Mouse (Mus musculus): Measurements from ENCODE around the gene Gpr182. TPM values are rescaled to one million over a fixed set of nuclear protein-coding genes. Genes with fewer than 3 reads are reported as not detected.

The Gpr182 gene
- polyA plus RNA-seq, 1 experiment from 2014 or later: 1.8 TPM

GRCm38 (mm10) chr10:127755246-127755645, 3.7 kb upstream of the Gpr182 start:
- H3K27me3 ChIP-seq (replicated peaks): no peaks in the 10 kb centered on the region
- no peak overlapping the region for H3K4me3 ChIP-seq (replicated peaks)
- H3K9ac ChIP-seq: no peak overlapping the region
- 65% methylated on average over 3 of the region's 3 CpGs for WGBS
- H3K9me3 ChIP-seq: no peaks in the 10 kb centered on the region
- no peak overlapping the region for H3K27ac ChIP-seq
- H3K4me1 ChIP-seq (replicated peaks): peaks cover 7% of the 10 kb centered on the region; the same call in 1 of the 2 replicates
- H3K36me3 ChIP-seq: no peaks in the 10 kb centered on the region
- no peak overlapping the region for H3K4me2 ChIP-seq (replicated peaks)
- ATAC-seq: no peak

- no peak overlapping the region for H3K4me2 ChIP-seq (replicated peaks)
- H3K27ac ChIP-seq: no peak overlapping the region
- peaks cover 7% of the 10 kb centered on the region; the same call in 1 of the 2 replicates for H3K4me1 ChIP-seq (replicated peaks)
- no peaks in the 10 kb centered on the region for H3K9me3 ChIP-seq
- 67% methylated on average over 6 of the region's 6 CpGs for WGBS
- ATAC-seq: no peak
- H3K9ac ChIP-seq: no peak overlapping the region
- no peak overlapping the region for H3K4me3 ChIP-seq (replicated peaks)
- H3K27me3 ChIP-seq (replicated peaks): no peaks in the 10 kb centered on the region
- no peaks in the 10 kb centered on the region for H3K36me3 ChIP-seq
These were observed 3.1 kb upstream of the Gpr182 start for GRCm38 (mm10) chr10:127754566-127755166.

GRCm38 (mm10) chr10:127750136-127750777, 1.3 kb downstream of the Gpr182 start:
- 55% methylated on average over 24 of the region's 24 CpGs for WGBS
- Histone ChIP-seq H3K36me3 (peaks cover 11% of the 10 kb centered on the region; the same call in 1 of the 2 replicates), H3K4me3 (replicated peaks) (0 out of 2 replicates have a peak overlapping the region, but pooled peaks have one; percentile 4), H3K27me3 (replicated peaks) (no peaks in the 10 kb centered on the region), H3K9ac (no peak overlapping the region), H3K4me1 (replicated peaks) (peaks cover 9% of the 10 kb centered on the region), H3K9me3 (no peaks in the 10 kb centered on the region), H3K27ac (no peak overlapping the region), H3K4me2 (replicated peaks) (peak overlapping the region; percentile 43)
- no peak for ATAC-seq

GRCm38 (mm10) chr10:127748847-127749612, 2.5 kb downstream of the Gpr182 start:
- 9% methylated on average over 8 of the region's 8 CpGs for WGBS
- peak; percentile 45; the same call in 1 of the 2 replicates for ATAC-seq
- peaks cover 22% of the 10 kb centered on the region for H3K36me3 ChIP-seq
- H3K9ac ChIP-seq: no peak overlapping the region
- no peaks in the 10 kb centered on the region for H3K27me3 ChIP-seq (replicated peaks)
- H3K27ac ChIP-seq: no peak overlapping the region
- H3K9me3 ChIP-seq: no peaks in the 10 kb centered on the region
- no peak overlapping the region for H3K4me3 ChIP-seq (replicated peaks)
- peak overlapping the region; percentile 30 for H3K4me2 ChIP-seq (replicated peaks)
- H3K4me1 ChIP-seq (replicated peaks): peaks cover 9% of the 10 kb centered on the region

- no peak for ATAC-seq
- Histone ChIP-seq H3K4me1 (replicated peaks) (peaks cover 9% of the 10 kb centered on the region), H3K4me2 (replicated peaks) (no peak overlapping the region), H3K9me3 (no peaks in the 10 kb centered on the region), H3K9ac (no peak overlapping the region), H3K4me3 (replicated peaks) (no peak overlapping the region), H3K27me3 (replicated peaks) (no peaks in the 10 kb centered on the region), H3K27ac (no peak overlapping the region), H3K36me3 (peaks cover 39% of the 10 kb centered on the region)
- WGBS: 90% methylated on average over 8 of the region's 8 CpGs
These were observed 4.3 kb downstream of the Gpr182 start for GRCm38 (mm10) chr10:127747254-127747653.

- Histone ChIP-seq H3K9me3 (no peaks in the 10 kb centered on the region), H3K4me3 (replicated peaks) (no peak overlapping the region), H3K36me3 (peaks cover 49% of the 10 kb centered on the region), H3K27me3 (replicated peaks) (no peaks in the 10 kb centered on the region), H3K4me1 (replicated peaks) (peaks cover 9% of the 10 kb centered on the region), H3K9ac (no peak overlapping the region), H3K4me2 (replicated peaks) (no peak overlapping the region), H3K27ac (no peak overlapping the region)
- ATAC-seq: no peak
- WGBS: 72% methylated on average over 5 of the region's 5 CpGs
These were observed 5.6 kb downstream of the Gpr182 start for GRCm38 (mm10) chr10:127745886-127746285.

- no peaks in the 10 kb centered on the region for H3K27me3 ChIP-seq (replicated peaks)
- H3K4me1 ChIP-seq (replicated peaks): peaks cover 14% of the 10 kb centered on the region
- peaks cover 49% of the 10 kb centered on the region for H3K36me3 ChIP-seq
- no peak overlapping the region for H3K27ac ChIP-seq
- no peak for ATAC-seq
- no peak overlapping the region for H3K4me3 ChIP-seq (replicated peaks)
- H3K4me2 ChIP-seq (replicated peaks): no peak overlapping the region
- no peaks in the 10 kb centered on the region for H3K9me3 ChIP-seq
- 65% methylated on average over 5 of the region's 5 CpGs for WGBS
- H3K9ac ChIP-seq: no peak overlapping the region
These were observed 6.9 kb downstream of the Gpr182 start for GRCm38 (mm10) chr10:127744661-127745060.

- peak; percentile 57 for ATAC-seq
- Histone ChIP-seq H3K27me3 (replicated peaks) (no peaks in the 10 kb centered on the region), H3K27ac (peak overlapping the region; percentile 85), H3K4me1 (replicated peaks) (0 out of 2 replicates have a peak, but pooled peaks cover 5% of the 10 kb centered on the region), H3K4me2 (replicated peaks) (peak overlapping the region; percentile 70), H3K36me3 (peaks cover 34% of the 10 kb centered on the region), H3K9me3 (no peaks in the 10 kb centered on the region), H3K4me3 (replicated peaks) (peak overlapping the region; percentile 98), H3K9ac (peak overlapping the region; percentile 97)
- under 1% methylated on average over 51 of the region's 55 CpGs for WGBS
These were observed 11.8 kb downstream of the Gpr182 start for GRCm38 (mm10) chr10:127739661-127740161.

GRCm38 (mm10) chr10:127739083-127739660, 12.4 kb downstream of the Gpr182 start, which contains the start of gene Zbtb39:
Zbtb39 (plus strand) TSS chr10:127739538.
- Histone ChIP-seq H3K27me3 (replicated peaks) (no peaks in the 10 kb centered on the region), H3K27ac (peak within 1 kb of the TSS; percentile 85), H3K4me3 (replicated peaks) (peak within 1 kb of the TSS; percentile 98), H3K9me3 (no peaks in the 10 kb centered on the region), H3K4me2 (replicated peaks) (peak within 1 kb of the TSS; percentile 70), H3K9ac (peak within 1 kb of the TSS; percentile 97), H3K36me3 (peaks cover 29% of the 10 kb centered on the region), H3K4me1 (replicated peaks) (0 out of 2 replicates have a peak, but pooled peaks cover 5% of the 10 kb centered on the region)
- ATAC-seq: peak; percentile 78
- WGBS: under 1% methylated on average over 40 of the region's 61 CpGs

- WGBS: 32% methylated on average over 13 of the region's 13 CpGs
- no peak overlapping the region for H3K9ac ChIP-seq
These were observed 13.2 kb downstream of the Gpr182 start for GRCm38 (mm10) chr10:127738151-127738882.

GRCm38 (mm10) chr10:127737552-127737951, 14.0 kb downstream of the Gpr182 start:
- Histone ChIP-seq H3K27ac (no peak overlapping the region), H3K9me3 (no peaks in the 10 kb centered on the region), H3K9ac (no peak overlapping the region), H3K4me2 (replicated peaks) (no peak overlapping the region), H3K36me3 (peaks cover 13% of the 10 kb centered on the region), H3K4me1 (replicated peaks) (0 out of 2 replicates have a peak, but pooled peaks cover 5% of the 10 kb centered on the region), H3K27me3 (replicated peaks) (no peaks in the 10 kb centered on the region), H3K4me3 (replicated peaks) (no peak overlapping the region)
- 44% methylated on average over 2 of the region's 2 CpGs for WGBS
- ATAC-seq: no peak

More at GRCm38 (mm10) chr10:127738151-127738882, 13.2 kb downstream of the Gpr182 start:
- Histone ChIP-seq H3K4me2 (replicated peaks) (peak overlapping the region; percentile 70), H3K9me3 (no peaks in the 10 kb centered on the region), H3K27ac (peak overlapping the region; percentile 85), H3K27me3 (replicated peaks) (no peaks in the 10 kb centered on the region), H3K4me1 (replicated peaks) (0 out of 2 replicates have a peak, but pooled peaks cover 5% of the 10 kb centered on the region), H3K36me3 (peaks cover 20% of the 10 kb centered on the region), H3K4me3 (replicated peaks) (no peak overlapping the region)
- ATAC-seq: peak; percentile 75
